Mouse (Mus musculus): Measurements from ENCODE around the gene Lmo3. TPM values are rescaled to one million over a fixed set of nuclear protein-coding genes. Genes with fewer than 3 reads are reported as not detected.

The Lmo3 gene
- polyA plus RNA-seq, 1 experiment from 2014 or later, result 1.6 TPM

GRCm38 (mm10) chr6:138552144-138552543, 29.6 kb downstream of the Lmo3 start:
- H3K9ac ChIP-seq (ENCODE audit: low read length), result no peak overlapping the region
- no peak overlapping the region for H3K4me3 ChIP-seq (ENCODE audit: low read length)
- no peaks in the 10 kb centered on the region for H3K9me3 ChIP-seq (ENCODE audit: control insufficient read depth, low read length)
- peak; percentile 38; the same call in 1 of the 2 replicates for ATAC-seq (ENCODE audit: low read depth)
- no peaks in the 10 kb centered on the region for H3K27me3 ChIP-seq (ENCODE audit: control insufficient read depth, insufficient read depth, low read depth, low read length)
- no peak overlapping the region for H3K4me2 ChIP-seq (ENCODE audit: low read depth, low read length)
- H3K4me1 ChIP-seq (replicated peaks; ENCODE audit: control insufficient read depth, insufficient read depth, low read length), result no peaks in the 10 kb centered on the region
- H3K27ac ChIP-seq (ENCODE audit: low read length), result no peak overlapping the region
- WGBS, result 30% methylated on average over 7 of the region's 7 CpGs
- no peaks in the 10 kb centered on the region for H3K36me3 ChIP-seq (ENCODE audit: control insufficient read depth, insufficient read depth, low read length)

DNA sequence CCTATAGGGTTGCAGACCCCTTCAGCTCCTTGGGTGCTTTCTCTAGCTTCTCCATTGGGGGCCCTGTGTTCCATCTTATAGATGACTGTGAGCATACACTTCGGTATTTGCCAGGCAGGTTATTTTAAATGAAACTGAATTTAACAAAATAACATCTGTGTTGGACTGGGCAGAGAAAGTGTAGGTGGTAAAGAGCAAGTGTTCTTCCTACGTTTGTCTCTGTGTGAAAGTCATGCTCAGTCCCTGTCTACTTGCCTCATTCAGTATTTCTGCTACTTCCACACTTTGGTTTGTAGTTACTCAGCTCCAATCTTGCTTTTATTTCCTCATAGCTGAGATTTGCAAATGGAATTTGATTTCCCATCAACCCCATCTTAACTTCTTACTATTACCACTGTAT, 46.9 kb downstream of the Lmo3 start:
- H3K27ac ChIP-seq (ENCODE audit: low read length), result no peak overlapping the region
- H3K4me2 ChIP-seq (ENCODE audit: low read depth, low read length), result no peak overlapping the region
- no peak overlapping the region for H3K9ac ChIP-seq (ENCODE audit: low read length)
- no peak for ATAC-seq (ENCODE audit: low read depth)
- 76% methylated on average over 2 of the region's 2 CpGs for WGBS
- no peaks in the 10 kb centered on the region for H3K27me3 ChIP-seq (ENCODE audit: control insufficient read depth, insufficient read depth, low read depth, low read length)
- no peak overlapping the region for H3K4me3 ChIP-seq (ENCODE audit: low read length)
- H3K4me1 ChIP-seq (replicated peaks; ENCODE audit: control insufficient read depth, insufficient read depth, low read length), result no peaks in the 10 kb centered on the region
- no peaks in the 10 kb centered on the region for H3K9me3 ChIP-seq (ENCODE audit: control insufficient read depth, low read length)
- no peaks in the 10 kb centered on the region for H3K36me3 ChIP-seq (ENCODE audit: control insufficient read depth, insufficient read depth, low read length)

- Histone ChIP-seq H3K4me2 (ENCODE audit: low read depth, low read length) (no peak overlapping the region), H3K27me3 (ENCODE audit: control insufficient read depth, insufficient read depth, low read depth, low read length) (no peaks in the 10 kb centered on the region), H3K9ac (ENCODE audit: low read length) (no peak overlapping the region), H3K4me3 (ENCODE audit: low read length) (no peak overlapping the region), H3K36me3 (ENCODE audit: control insufficient read depth, insufficient read depth, low read length) (no peaks in the 10 kb centered on the region), H3K27ac (ENCODE audit: low read length) (no peak overlapping the region), H3K9me3 (ENCODE audit: control insufficient read depth, low read length) (no peaks in the 10 kb centered on the region), H3K4me1 (replicated peaks; ENCODE audit: control insufficient read depth, insufficient read depth, low read length) (no peaks in the 10 kb centered on the region)
- 30% methylated on average over 1 of the region's 1 CpGs for whole genome bisulfite sequencing
- ATAC-seq (ENCODE audit: low read depth), result peak; percentile 85
Measured at GRCm38 (mm10) chr6:138506642-138507041, 75.1 kb downstream of the Lmo3 start.

DNA sequence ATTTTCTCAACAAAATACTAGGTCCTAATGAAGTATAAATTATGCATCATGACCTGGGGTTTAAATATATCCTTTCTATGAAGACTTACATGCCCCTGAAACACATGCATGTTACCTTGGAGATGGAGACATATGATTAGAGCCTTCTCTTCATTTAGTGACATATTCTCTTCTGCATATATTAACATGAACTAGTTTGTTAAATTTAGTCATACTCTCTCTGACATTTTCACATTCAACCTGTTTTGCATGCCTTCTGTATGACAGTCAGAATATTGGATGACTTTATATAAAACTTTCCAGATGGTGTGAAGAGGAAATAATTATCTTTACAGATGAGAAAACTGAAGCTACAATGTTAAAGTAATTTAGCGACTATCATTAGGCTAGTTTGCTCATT, 77.8 kb downstream of the Lmo3 start:
- no peak overlapping the region for H3K4me2 ChIP-seq (ENCODE audit: low read depth, low read length)
- no peak overlapping the region for H3K4me3 ChIP-seq (ENCODE audit: low read length)
- no peaks in the 10 kb centered on the region for H3K27me3 ChIP-seq (ENCODE audit: control insufficient read depth, insufficient read depth, low read depth, low read length)
- no peaks in the 10 kb centered on the region for H3K4me1 ChIP-seq (replicated peaks; ENCODE audit: control insufficient read depth, insufficient read depth, low read length)
- H3K9me3 ChIP-seq (ENCODE audit: control insufficient read depth, low read length), result no peaks in the 10 kb centered on the region
- H3K27ac ChIP-seq (ENCODE audit: low read length), result no peak overlapping the region
- 90% methylated on average over 1 of the region's 1 CpGs for WGBS
- ATAC-seq (ENCODE audit: low read depth), result no peak
- H3K36me3 ChIP-seq (ENCODE audit: control insufficient read depth, insufficient read depth, low read length), result no peaks in the 10 kb centered on the region
- H3K9ac ChIP-seq (ENCODE audit: low read length), result no peak overlapping the region

DNA sequence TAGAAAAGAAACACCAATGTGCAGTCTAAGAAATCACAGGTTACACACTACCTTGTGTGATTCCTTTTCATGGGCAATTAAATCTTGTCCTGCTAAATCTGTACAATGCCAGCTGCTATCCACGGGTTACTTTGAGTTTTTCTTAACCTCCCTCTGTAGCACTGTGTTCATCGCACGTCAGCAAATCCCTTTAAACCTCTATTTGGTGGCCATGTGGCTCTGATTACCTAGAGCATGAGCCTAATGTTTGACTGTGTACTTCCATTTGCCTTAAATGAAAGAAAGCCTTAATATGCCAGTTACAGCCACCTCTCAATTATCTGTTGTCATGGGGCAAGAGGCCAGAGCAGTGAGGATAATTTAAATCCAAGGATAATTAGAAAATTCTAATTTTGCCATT, 98.9 kb downstream of the Lmo3 start:
- no peaks in the 10 kb centered on the region for H3K27me3 ChIP-seq (ENCODE audit: control insufficient read depth, insufficient read depth, low read depth, low read length)
- no peak overlapping the region for H3K27ac ChIP-seq (ENCODE audit: low read length)
- no peak overlapping the region for H3K9ac ChIP-seq (ENCODE audit: low read length)
- no peaks in the 10 kb centered on the region for H3K9me3 ChIP-seq (ENCODE audit: control insufficient read depth, low read length)
- 76% methylated on average over 3 of the region's 3 CpGs for WGBS
- H3K36me3 ChIP-seq (ENCODE audit: control insufficient read depth, insufficient read depth, low read length), result no peaks in the 10 kb centered on the region
- no peak for ATAC-seq (ENCODE audit: low read depth)
- H3K4me2 ChIP-seq (ENCODE audit: low read depth, low read length), result no peak overlapping the region
- H3K4me1 ChIP-seq (replicated peaks; ENCODE audit: control insufficient read depth, insufficient read depth, low read length), result no peaks in the 10 kb centered on the region
- no peak overlapping the region for H3K4me3 ChIP-seq (ENCODE audit: low read length)

DNA sequence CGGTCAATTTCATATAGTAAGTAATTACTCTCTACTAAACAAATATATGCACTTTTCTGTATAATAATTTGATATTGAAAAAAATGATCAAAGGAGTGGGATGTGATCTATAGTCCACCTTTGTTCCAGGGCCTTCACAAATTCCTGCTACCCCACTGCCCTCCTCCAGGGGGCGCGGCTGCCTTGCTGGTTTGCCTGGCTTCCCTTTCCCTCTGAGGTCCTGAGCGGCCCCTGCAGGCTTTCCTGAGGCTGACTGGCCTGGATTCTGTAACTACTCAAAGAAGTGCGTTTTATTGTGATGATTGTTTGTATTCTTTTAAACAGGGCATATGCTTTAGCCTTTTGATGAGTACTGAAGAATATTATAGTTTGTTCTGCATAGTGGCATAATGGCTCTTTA, 104.2 kb downstream of the Lmo3 start:
- H3K27ac ChIP-seq (ENCODE audit: low read length), result no peak overlapping the region
- no peak overlapping the region for H3K9ac ChIP-seq (ENCODE audit: low read length)
- H3K4me3 ChIP-seq (ENCODE audit: low read length), result no peak overlapping the region
- peak; percentile 45; the same call in 1 of the 2 replicates for ATAC-seq (ENCODE audit: low read depth)
- no peak overlapping the region for H3K4me2 ChIP-seq (ENCODE audit: low read depth, low read length)
- no peaks in the 10 kb centered on the region for H3K36me3 ChIP-seq (ENCODE audit: control insufficient read depth, insufficient read depth, low read length)
- 12% methylated on average over 5 of the region's 5 CpGs for WGBS
- no peaks in the 10 kb centered on the region for H3K27me3 ChIP-seq (ENCODE audit: control insufficient read depth, insufficient read depth, low read depth, low read length)
- no peaks in the 10 kb centered on the region for H3K4me1 ChIP-seq (replicated peaks; ENCODE audit: control insufficient read depth, insufficient read depth, low read length)
- no peaks in the 10 kb centered on the region for H3K9me3 ChIP-seq (ENCODE audit: control insufficient read depth, low read length)

DNA sequence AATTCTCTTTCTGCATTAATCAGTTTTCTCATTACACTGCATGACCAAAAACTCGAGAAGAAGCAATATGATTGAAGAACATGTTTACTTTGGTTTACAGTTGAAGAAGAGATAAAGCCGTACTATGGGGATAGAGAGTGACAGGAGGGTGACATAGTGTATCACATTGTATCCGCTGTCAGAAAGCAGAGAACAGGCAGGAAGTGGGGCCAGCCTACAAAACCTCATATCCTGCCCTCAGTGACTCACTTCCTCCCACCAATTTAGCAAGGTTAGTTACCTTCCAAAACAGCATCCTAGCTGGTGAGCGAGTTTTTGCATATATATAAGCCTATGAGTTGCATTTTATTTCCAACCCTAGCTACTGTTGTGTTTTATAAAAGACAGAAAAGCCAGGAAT, 112.6 kb downstream of the Lmo3 start:
- no peak overlapping the region for H3K9ac ChIP-seq (ENCODE audit: low read length)

GRCm38 (mm10) chr6:138444515-138445048, 137.2 kb downstream of the Lmo3 start:
- no peak overlapping the region for H3K4me2 ChIP-seq (ENCODE audit: low read depth, low read length)
- H3K27me3 ChIP-seq (ENCODE audit: control insufficient read depth, insufficient read depth, low read depth, low read length), result no peaks in the 10 kb centered on the region
- no peaks in the 10 kb centered on the region for H3K4me1 ChIP-seq (replicated peaks; ENCODE audit: control insufficient read depth, insufficient read depth, low read length)
- no peak overlapping the region for H3K4me3 ChIP-seq (ENCODE audit: low read length)
- no peak for ATAC-seq (ENCODE audit: low read depth)
- WGBS, result 73% methylated on average over 3 of the region's 3 CpGs
- H3K27ac ChIP-seq (ENCODE audit: low read length), result no peak overlapping the region
- no peaks in the 10 kb centered on the region for H3K9me3 ChIP-seq (ENCODE audit: control insufficient read depth, low read length)
- H3K9ac ChIP-seq (ENCODE audit: low read length), result no peak overlapping the region
- no peaks in the 10 kb centered on the region for H3K36me3 ChIP-seq (ENCODE audit: control insufficient read depth, insufficient read depth, low read length)

More for the DNA sequence above, 112.6 kb downstream of the Lmo3 start:
- no peaks in the 10 kb centered on the region for H3K4me1 ChIP-seq (replicated peaks; ENCODE audit: control insufficient read depth, insufficient read depth, low read length)
- H3K4me3 ChIP-seq (ENCODE audit: low read length), result no peak overlapping the region
- no peak overlapping the region for H3K27ac ChIP-seq (ENCODE audit: low read length)
- no peaks in the 10 kb centered on the region for H3K9me3 ChIP-seq (ENCODE audit: control insufficient read depth, low read length)
- no peaks in the 10 kb centered on the region for H3K36me3 ChIP-seq (ENCODE audit: control insufficient read depth, insufficient read depth, low read length)
- H3K4me2 ChIP-seq (ENCODE audit: low read depth, low read length), result no peak overlapping the region
- 56% methylated on average over 4 of the region's 4 CpGs for WGBS
- no peaks in the 10 kb centered on the region for H3K27me3 ChIP-seq (ENCODE audit: control insufficient read depth, insufficient read depth, low read depth, low read length)
- ATAC-seq (ENCODE audit: low read depth), result no peak

DNA sequence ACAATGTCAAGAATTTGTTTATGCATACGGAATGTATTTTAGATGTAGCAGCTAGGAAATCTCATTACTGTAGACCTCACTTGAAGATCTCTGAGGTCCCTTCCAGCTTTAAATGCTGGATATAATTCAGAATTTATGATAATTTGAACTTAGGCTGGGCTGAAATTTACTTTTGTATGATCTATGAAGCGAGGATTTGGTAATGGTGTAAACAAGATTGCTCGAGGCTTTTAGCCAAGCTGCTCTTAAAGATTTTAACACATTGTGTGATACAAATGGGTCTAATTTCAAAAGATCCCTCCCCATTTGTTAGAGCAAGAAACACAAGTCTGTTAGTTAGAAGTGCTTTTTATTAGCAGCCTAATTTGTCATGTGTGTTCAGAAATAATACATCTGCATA, 144.4 kb downstream of the Lmo3 start:
- 32% methylated on average over 3 of the region's 3 CpGs for WGBS
- no peaks in the 10 kb centered on the region for H3K27me3 ChIP-seq (ENCODE audit: control insufficient read depth, insufficient read depth, low read depth, low read length)
- H3K4me1 ChIP-seq (replicated peaks; ENCODE audit: control insufficient read depth, insufficient read depth, low read length), result no peaks in the 10 kb centered on the region
- no peak overlapping the region for H3K27ac ChIP-seq (ENCODE audit: low read length)
- no peak overlapping the region for H3K4me3 ChIP-seq (ENCODE audit: low read length)
- no peaks in the 10 kb centered on the region for H3K9me3 ChIP-seq (ENCODE audit: control insufficient read depth, low read length)
- H3K4me2 ChIP-seq (ENCODE audit: low read depth, low read length), result no peak overlapping the region
- no peak overlapping the region for H3K9ac ChIP-seq (ENCODE audit: low read length)
- peak; percentile 47 for ATAC-seq (ENCODE audit: low read depth)
- H3K36me3 ChIP-seq (ENCODE audit: control insufficient read depth, insufficient read depth, low read length), result no peaks in the 10 kb centered on the region

- 42% methylated on average over 3 of the region's 3 CpGs for WGBS
- peak; percentile 36; the same call in 1 of the 2 replicates for ATAC-seq (ENCODE audit: low read depth)
- Histone ChIP-seq H3K4me3 (ENCODE audit: low read length) (no peak overlapping the region), H3K27me3 (ENCODE audit: control insufficient read depth, insufficient read depth, low read depth, low read length) (no peaks in the 10 kb centered on the region), H3K27ac (ENCODE audit: low read length) (no peak overlapping the region), H3K4me2 (ENCODE audit: low read depth, low read length) (no peak overlapping the region), H3K36me3 (ENCODE audit: control insufficient read depth, insufficient read depth, low read length) (no peaks in the 10 kb centered on the region), H3K9me3 (ENCODE audit: control insufficient read depth, low read length) (no peaks in the 10 kb centered on the region), H3K4me1 (replicated peaks; ENCODE audit: control insufficient read depth, insufficient read depth, low read length) (no peaks in the 10 kb centered on the region), H3K9ac (ENCODE audit: low read length) (no peak overlapping the region)
Measured at GRCm38 (mm10) chr6:138436813-138437212, 145.0 kb downstream of the Lmo3 start.

Measured in lung, embryonic 16.5 days (tissue).